Mouse (Mus musculus) G1E-ER4 (cell line): Measurements from ENCODE around the gene Dst. TPM values are rescaled to one million over a fixed set of nuclear protein-coding genes. Genes with fewer than 3 reads are reported as not detected.

ENCODE experiments used
- GATA1 ChIP-seq: IDR thresholded peaks from one replicate; pipeline ENCODE4 v1.8.0; 2012; ENCODE audit warnings: low read length, inconsistent platforms
- polyA plus RNA-seq: library from polyadenylated mRNA; stranded (reverse); fragments of >175 nt; gene quantifications from 2 replicates; pipeline ENCODE4 v1.2.3, GENCODE M21; 2012

Gene Dst
- polyA plus RNA-seq, 1 experiment: not detected

DNA sequence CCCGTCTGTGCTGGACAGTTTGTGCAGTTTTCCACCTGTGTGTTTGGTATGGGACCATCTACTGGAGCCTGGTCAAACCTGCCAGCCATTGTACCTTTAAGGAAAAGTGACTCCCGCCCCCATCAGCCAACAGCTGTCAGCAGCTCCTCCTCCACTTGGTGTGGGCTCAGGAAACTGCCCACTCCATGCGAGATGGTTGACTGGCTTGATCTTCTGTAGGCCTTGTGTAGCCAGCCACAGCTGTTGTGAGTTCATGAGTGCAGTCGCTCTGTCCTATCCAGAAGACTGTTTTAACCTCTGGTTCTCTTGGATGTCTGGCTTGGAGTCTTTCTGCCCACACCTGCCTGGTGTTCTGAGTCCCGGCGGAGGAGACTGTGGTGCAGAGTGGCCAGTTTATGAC, 117.9 kb downstream of the Dst start:
- TF ChIP-seq GATA1: no peak

DNA sequence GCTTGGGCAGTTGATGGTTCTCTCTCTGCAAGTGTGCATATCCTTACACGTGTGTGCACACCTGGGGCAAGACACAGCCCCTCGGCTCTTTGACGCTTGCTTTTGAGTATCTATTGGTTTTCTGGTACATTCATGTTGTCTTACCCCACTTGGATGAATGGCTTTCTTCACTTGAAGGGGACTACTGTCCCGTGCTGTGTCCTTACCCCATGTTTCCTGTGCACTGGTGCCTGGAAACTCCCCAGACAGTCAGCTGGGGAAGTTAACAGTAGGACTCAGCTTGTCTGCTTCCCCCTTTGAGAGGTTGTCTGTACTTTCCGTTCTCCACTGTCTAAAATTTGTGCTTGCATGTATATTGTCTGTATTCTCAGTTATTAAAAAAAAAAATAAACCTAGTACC, 120.7 kb downstream of the Dst start:
- TF ChIP-seq GATA1: no peak

DNA sequence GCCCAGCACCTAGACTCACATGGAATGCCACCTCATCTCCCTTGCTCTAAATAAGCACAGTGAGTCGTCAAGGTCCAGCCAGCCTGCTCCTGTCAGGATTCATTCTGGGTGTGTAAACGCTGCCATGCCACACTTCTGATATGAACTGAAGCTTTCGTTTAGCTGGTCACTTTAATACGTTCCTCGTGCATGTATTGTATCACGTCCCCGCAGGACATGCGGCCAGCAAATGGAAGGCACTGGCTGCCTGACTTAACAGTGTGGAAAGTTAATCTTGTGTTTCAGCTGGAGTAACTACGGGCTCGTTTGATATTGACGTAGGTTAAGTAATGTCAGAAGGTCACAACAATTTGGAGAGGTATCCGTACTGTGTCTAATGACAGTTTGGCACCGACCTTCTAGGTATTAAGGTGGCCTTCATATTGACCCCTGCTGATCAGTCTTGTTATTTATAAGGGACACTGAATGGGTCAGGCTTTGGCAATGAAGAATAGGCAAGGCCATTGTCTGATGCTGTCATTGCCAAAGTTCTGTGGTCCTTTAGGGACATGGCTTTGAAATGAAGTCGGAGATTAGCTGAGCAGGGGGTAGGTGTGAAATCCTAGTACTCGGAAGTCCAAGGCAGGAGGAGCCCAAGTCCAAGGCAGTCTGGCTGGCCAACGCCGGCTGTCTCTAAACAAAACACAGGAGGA, 122.5 kb downstream of the Dst start:
- TF ChIP-seq GATA1: no peak

DNA sequence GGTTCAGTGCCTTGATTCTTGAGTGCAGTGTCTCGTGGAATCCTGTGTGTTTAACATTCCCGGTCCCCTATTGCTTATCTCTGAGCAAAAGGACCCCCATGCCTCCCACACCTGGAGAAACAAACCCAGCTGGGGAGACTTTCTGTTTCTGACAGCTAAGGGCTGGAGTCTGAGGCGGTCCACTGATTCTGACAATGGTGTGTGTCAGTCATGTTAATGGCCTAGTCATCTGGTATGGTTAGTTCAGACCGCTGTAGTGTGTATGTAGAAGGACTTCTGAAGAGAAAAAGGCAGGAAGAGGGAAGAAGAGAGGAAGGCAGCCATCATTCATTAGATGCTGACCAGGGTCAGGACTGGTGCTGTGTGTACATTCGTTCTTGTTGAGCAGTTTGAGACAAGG, 125.0 kb downstream of the Dst start:
- no peak for TF ChIP-seq GATA1

DNA sequence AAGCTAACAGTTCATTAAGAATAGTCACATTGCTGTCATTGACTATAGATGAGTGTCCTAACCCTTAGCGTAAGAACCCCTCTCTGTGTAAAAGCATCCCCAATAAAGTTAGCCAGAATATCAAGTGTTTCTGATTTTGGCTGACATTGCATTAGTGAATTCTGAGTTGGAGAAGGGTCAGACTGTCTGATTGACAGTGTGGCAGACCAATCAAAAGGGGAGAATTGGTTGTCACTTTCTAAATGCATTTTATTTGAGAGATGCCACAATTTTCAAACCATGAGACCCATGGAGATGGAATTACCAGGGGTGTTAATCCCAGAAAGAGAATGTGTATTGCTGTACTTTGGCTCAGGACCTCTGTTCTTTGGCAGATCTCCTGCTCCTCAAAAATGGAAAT, 125.5 kb downstream of the Dst start:
- no peak for TF ChIP-seq GATA1

DNA sequence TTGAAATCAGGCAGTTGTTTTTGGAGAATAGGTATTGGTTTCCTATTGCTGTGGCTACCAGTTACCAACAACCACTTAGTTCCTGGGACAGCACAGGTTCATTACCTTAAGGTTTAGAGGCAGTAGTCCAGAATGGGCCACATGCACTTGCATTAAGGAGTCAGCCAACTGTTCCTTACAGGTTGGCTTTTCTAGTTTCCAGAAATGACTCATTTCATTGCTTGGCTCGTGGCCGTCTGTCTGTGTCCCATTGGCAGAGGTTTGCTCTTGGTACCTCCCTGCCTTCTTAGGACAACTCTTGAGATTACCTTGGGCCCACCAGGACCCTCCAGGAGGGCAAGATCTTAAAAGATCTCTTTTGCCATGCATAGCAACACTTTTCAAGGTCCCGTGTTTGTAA, 125.9 kb downstream of the Dst start:
- TF ChIP-seq GATA1: no peak

DNA sequence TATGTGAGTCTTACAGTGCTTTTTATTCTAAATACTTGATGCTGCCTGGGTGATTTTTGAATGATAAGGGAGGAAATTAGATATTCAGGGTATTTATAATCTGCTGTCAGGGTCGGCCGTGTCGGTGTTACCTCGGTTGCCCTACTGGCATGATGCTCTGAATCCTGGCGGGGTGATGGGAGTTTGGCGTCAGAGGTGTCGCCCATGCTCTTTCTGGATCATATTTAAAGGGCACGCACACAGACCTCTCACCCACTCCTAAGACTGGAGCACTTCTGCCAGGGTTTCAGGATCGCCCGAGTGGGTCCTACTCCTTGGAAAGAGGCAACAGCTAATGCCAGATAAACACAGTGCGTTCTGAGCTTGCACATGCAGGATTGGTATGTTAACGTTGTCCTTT, 128.1 kb downstream of the Dst start:
- no peak for TF ChIP-seq GATA1

DNA sequence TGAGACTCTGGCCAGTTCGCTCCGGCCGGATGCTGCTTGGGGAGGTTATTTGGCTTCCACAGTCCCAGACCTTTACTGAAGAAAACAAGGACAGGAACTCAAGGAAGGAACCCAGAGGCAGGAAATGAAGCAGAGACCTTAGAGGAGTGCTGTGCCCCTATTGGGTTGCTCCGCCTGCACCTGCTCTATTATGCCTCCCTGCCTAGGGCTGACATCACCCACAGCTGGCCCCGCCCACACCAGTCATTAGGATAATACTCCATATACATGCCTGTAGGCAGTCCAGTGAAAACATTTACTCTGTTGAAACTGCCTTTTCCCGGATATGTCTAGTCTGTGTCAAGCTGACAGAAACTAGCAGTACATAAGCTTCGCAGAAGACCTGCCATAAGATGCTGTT, 130.5 kb downstream of the Dst start:
- TF ChIP-seq GATA1: no peak

DNA sequence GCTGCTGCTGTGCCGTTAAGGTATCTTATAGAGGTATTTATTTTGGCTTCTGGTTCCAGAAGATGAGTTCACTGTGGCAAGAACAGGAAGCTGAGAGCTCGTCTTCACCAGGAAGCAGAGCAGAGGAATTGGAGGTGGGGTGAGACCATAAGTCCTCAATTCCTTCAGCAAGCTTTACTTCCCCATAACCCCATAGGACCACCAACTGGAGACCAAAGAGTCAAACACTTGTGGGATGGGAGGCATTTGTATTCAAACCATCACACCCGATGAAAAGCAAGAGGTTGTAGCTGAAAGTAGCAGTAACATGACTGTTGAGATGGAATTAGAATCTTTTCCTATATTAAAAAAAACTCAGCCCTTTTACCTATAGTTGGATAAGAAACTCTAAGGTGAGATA, 132.0 kb downstream of the Dst start:
- TF ChIP-seq GATA1: no peak

DNA sequence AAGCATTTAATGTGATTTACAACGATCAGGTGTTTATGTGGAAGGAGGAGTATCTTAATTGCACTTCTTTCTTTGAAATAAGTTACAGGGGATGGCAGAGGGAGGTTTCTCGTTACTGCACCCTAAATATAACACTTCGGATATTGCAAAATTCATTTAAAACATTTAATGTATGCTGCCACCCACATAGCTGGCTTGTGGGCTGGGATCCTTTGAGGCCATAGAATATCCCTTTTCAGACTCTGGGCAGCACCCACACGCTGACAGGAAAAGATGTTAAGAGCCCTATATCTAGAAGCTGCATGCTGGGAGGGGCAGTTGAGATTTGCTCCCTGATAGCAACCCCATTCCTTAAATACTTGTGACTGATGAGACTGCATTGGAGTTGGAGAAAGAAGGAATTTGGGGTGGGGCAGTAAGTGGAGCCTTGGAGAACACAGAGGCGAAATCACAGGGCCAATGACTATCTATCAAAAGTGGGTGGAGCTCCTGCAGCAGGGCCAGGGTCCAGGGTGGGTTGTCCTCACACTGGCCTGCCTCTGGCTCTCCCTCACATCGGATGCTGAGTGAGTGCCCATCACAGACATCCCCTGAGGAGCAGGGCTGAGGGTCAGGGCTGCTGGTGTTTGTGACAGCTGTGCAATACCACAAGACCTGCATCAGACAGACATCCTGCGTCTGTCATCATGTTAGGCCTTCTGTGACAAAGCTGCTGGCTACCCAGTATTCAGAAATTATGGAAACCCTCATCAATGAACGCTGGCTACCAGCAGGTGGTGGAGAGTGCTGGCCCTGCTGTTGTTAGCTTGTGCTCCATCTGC, 133.1 kb downstream of the Dst start:
- TF ChIP-seq GATA1: no peak

DNA sequence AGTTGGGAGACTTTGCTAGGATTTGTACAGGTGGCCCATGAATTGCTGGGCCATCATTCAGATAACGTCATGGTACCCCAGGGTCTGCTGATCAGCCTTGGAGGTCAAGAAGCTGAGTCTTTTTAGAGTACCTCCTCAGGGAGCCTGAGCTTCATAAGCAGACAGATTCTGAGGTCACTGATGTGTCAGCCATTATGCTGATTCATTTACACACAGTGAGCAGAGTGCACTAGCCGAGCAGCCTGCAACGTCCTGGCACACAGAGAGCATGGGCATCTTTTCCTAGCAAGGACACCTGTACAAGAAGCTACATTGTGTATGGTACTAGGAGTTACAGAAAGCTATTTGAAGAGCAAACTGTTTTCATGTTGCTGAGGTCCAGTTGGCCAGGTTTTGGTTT, 134.3 kb downstream of the Dst start:
- no peak for TF ChIP-seq GATA1

DNA sequence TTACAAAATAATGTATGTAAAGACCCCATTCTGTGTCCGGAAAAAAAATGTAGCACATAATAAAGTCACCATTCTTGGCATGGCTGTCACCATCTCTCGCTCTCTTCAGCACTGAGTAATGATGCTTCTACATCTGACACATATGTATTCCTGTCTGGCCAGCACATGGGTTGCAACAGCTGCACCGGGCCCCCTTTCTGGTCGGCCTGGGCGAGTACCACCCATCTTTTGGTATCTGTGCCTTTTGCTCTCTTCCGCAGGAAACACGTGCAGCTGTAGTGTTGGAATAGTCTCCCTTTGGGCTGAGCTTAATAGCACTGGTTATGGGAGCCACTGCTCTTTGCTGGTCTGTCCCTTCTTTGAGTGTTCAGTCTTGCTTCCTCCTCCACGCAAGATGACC, 135.3 kb downstream of the Dst start:
- no peak for TF ChIP-seq GATA1

DNA sequence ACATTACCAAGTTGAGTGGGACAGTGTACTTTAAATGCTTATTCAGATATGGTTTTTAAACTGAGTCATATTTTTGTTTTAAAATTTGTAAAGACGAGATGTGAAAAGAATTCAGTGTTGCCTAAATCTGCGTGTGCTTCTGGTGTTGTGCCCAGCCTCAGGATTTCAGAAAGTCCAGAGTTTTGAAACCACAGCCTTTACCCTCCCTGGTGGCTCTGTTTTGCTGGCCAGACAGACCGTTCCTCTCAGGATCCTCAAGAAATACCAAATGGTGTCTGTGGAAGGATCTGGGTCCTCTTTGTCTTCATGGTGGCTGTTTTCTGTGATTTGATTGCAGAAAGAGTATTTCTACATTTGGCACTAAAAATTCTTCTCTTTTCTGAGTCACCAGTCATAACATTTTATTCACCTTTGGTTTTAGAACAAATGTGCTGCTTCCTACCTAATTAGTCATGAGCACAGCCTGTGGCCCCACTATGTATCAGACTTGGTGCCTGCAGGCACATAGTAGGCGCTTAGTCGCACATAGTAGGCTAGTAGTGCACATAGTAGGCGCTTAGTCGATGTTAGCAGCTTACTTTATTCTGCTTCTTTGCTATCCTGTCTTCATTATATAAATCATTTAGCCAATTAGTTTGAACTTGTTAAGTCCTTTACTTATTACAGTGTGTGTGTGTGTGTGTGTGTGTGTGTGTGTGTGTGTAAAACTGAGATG, 136.0 kb downstream of the Dst start:
- no peak for TF ChIP-seq GATA1

DNA sequence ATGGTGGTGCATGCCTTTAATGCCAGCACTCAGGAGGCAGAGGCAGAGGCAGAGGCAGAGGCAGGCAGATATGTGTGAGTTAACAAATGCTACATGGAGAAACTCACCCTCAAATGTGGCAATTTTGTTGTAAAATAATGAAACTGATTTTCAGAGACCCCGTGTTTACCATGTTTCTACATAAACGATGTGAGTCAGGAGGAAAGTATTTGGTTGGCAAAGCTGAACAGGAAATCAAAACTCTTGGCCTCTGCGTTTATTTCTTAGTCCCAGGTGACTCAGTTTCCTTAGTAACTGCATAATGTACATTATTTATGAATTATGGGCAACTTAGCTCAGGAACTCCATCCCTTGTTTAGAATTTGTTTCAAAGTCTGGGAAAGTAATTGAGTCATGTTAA, 136.7 kb downstream of the Dst start:
- no peak for TF ChIP-seq GATA1

DNA sequence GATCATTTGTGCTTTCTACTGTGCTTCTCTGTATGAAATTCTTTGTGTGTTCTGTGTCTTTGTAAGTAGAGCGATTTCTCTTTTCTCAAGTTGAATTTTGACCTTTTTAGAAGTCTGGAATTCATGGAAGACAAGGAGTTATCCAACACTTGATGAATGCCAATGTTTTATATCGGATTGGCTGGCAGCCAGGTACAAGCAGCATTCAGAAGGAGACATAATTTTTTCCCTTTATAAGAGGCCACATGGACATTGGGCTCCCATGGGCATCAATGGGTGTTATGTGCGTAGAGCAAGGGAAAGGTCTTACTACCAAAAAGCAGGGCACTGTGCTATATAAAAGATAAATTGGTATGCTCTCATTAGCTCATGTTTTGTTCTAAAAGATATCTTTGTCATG, 139.3 kb downstream of the Dst start:
- TF ChIP-seq GATA1: no peak

DNA sequence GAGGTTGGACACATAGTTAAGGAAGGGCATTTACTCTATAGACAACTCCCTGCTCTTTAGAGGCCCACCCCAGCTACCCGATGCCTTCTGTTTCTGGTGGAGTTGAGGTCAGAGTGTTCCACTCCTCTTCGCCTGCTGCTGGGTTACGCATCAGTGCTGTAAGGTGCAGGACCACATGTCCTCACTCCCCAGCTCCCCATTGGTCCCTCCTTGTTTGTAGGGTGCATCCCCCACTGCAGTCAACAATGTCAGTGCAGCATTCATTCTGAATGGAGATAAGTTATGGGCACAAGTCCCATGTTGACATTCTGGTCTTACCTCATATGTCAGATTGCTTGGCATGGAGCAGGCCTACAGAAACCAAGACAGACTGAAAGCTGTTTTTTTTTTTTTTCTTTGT, 143.2 kb downstream of the Dst start:
- no peak for TF ChIP-seq GATA1
